Mouse (Mus musculus) fibroblast of lung, adult 2 months (primary cell): ENCODE data around the gene Abhd15.

Experiments used
- DNase-seq: peaks from one replicate; pipeline ENCODE4 v3.0.0-alpha.2; 2011; ENCODE audit warnings: low read depth

Abhd15 gene

GRCm38 (mm10) chr11:77514832-77515636, at the start of gene Abhd15:
Gene Abhd15 (plus strand): TSS chr11:77515121.
- DNase-seq = no peak

- no peak for DNase-seq
These were observed 48.4 kb upstream of the Abhd15 start for GRCm38 (mm10) chr11:77466544-77466943.

DNA sequence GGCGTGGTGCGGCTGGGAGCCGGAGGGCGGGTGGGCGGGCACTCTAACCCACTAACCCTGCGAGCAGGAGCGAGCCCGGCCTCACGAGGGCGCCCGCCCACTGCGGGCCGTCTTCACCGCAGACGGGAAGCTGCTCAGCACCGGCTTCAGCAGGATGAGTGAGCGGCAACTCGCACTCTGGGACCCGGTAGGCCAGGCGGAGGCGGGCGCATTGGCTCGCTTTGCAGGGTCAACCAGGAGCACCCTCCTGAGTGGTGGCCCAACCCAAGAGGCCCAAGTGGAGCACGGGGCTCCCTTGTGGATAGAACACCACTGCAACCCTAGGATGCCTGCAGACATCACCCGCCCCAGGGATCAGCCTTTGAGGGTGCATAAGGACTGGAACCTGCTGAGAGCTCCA, 47.8 kb upstream of the Abhd15 start:
- DNase-seq = no peak

- DNase-seq = no peak
These were observed 47.1 kb upstream of the Abhd15 start for GRCm38 (mm10) chr11:77467784-77468183.

- no peak for DNase-seq
These were observed 46.5 kb upstream of the Abhd15 start for GRCm38 (mm10) chr11:77468397-77468796.

DNA sequence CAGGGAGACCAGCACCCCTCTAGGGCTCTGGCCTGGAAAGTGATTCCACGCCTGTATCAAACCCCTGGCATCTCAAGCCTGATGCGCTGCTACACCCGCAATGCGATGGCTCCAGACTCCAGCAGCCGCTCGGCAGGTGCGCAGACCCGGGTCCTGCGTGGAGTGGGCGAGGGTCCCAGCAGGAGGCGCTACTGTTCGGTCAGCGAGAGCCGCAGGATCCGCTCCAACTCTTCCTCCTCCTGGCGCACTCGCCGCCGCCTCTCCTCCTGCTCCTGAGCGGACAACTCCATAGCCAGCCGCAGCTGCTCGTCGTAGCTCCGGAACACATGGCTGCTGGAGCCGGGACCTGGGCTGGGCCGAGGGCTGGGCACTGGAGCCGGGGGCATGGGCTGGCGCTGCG, 43.5 kb upstream of the Abhd15 start:
- DNase-seq = no peak

DNA sequence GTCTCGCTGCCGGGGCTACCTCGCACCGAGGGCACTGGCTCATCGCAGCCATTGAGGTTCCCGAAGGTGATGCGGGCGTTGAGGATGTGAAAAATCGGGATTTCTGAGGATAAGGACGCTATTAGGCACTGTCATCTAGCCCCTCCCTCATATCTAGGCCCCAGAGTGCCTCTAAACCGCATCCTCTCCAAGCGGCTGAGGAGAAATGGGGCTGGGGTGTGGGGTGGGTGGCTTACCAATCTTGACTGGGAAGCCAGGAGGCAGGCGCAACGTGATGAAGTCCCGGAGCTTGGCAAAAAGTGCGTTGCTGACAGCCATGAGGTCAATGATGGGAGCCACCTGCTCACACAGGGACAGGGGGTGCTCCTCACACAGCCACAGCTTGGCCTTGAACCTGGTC, 42.1 kb upstream of the Abhd15 start:
- DNase-seq = no peak

DNA sequence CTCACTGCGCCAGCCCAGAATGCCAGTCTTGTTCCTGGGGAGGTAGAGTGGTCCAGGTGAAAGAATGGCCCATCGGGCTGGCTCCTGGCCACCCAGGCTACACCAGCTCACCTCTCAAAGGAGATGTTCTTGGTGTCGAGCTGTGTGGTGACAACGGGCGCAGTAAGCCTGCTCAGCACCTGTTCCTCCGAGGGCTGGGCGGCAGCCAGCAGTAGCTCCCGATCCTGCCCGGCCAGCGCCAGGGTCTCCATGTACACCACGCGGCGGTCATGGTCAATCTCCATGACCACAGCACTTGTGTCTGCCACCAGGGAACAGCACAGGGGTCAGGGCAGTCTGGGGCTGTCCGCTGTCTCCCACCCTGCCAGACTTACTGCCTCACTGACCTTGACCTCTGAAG, 38.7 kb upstream of the Abhd15 start:
- DNase-seq = no peak

DNA sequence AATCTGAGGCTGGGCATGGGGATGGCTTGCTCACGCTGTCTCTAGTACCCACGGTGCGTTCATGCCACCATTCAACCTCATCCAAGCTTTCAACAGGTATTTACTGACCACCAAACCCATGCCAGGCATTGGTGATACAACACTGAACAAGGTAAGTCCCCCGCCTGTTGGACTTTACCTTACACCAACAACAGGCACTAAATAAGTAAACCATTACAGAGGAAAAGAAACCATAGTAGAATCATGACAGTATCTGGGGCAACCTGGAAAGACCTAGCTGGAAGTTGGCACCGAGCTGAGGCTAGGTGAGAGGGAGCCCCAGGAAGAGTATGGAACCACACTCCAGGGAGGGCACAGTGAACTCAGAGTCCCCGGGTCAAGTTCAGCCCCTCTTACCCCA, 38.0 kb upstream of the Abhd15 start:
- DNase-seq = no peak

- no peak for DNase-seq
These were observed 31.9 kb upstream of the Abhd15 start for GRCm38 (mm10) chr11:77483043-77483442.

DNA sequence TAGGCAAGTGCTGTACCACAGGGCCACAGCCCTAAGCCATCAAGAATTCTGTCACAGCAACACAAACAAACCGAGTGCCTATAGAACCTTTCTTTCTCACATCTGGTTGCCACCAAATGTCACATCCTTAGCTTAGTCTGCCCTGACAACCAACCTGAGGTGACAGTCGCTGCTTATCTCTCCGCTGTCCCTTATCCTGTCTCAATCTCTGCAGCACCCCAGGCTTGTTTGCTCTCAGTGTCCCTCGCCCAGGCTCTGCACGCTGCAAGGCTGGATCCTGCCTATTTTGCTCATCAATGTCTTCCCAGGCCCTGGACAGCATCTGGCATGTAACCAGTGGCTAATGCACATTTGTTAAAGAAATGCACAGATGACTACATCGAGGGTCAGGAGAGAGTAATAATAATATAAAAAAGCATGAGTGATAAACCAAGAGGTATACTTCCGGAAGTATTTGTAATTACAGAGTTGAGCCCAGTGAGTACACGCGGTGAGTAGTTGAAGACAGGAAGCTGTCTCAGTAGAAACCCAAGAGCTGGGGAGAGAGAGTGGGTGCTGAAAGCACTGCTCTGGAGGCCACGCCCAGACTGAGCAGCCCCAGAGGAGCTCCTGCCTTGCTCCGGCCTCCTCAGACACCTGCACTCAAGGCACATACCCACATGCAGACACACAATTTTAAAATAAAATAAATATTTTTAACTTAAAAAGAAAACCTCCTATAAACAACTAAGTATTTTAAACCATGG, 31.2 kb upstream of the Abhd15 start:
- DNase-seq = no peak

GRCm38 (mm10) chr11:77485229-77485628, 29.7 kb upstream of the Abhd15 start:
- no peak for DNase-seq

GRCm38 (mm10) chr11:77486798-77487197, 28.1 kb upstream of the Abhd15 start:
- no peak for DNase-seq

DNA sequence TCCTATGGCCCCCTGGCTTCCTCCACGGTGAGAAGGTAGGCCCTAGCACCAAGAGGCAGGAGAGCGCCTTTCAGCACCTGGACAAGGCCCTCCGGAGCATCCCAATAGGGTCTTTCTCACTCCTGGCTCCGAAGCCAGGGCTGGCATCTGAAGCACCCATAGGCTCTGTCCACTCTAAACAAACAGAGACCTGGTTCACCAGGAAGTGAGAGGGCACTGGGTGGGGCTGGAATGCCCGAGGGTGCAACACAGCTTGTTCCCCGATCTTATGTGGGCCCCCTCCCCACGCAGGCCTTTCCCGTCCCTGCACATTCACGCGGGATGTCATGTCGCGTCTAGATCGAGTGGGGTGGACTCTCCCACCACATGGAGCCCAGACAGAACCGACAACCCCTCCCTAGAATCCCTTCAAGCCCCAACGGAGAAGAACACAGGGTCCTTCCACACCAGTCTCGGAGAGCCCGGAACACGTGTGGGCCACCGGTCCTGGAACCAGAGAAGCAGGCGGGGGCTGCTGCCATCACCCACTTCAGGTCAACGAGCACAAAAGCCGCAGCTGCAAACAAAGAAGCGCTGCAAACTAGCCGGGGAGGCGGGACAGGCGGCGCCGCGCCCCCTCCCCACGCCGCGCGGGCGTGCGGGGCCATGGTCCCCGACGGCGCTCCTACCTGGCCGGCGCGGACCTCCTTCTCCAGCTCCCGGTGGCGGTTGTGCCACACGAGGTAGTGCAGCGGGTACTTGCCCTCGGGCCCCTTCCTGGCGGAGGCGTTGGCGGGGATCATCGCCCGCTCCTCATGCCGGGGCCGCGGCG, 25.9 kb upstream of the Abhd15 start:
- no peak for DNase-seq

DNA sequence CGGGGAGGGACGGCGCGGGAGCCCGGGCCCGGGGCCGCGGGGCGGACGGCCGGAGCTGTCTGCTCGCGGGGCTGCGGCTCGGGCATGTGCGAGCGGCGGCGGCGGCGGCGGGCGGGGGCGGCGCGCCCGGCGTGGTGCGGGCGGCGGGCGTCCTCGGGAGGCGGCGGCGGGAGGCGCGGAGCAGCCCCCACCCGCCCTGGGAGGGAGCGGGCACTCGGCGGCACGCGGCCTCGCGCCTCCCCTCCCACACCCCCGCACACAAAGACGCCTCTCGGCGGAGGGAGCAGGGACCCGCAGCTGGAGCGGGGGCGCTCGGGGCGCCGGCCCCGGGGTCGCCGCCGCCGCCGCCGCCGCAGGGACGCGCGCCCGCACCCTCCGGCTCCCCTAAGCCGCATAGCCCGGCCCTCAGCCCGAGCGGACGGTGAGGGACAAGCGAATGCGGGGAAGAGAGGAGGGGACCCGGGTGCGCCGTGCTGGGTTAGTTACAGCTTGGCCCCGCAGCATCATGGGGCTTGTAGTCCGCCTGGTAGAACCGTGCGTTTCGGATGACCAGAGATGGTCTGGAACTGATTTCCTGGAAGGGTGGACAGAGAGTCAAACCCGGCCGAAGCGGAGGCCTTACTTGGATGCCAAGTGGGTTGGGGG, 25.2 kb upstream of the Abhd15 start, which contains the start of gene Ankrd13b:
Gene Ankrd13b (minus strand): TSS at position 88 of the 645 bp plus-strand sequence.
- DNase-seq = no peak

DNA sequence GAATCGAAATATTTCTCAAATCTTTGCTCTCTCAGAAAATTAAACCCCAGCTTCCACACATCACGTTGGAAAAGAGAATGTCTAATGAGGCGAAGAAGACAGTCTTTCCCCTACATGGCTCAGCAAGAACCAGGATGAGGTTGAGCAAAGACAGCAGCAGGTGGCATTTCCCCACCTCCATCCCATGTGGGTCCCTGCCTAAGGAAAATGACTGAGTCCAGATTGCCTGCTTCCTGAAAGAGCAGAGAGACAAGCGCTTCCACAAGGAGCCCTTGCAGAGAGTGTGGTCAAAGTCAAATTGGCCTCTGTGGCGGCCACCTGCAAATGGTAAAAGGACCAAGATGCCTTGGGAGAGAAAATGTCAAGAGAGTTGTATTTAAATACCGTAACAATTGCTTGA, 24.5 kb upstream of the Abhd15 start:
- no peak for DNase-seq

- peak; percentile 76 for DNase-seq
These were observed 23.8 kb upstream of the Abhd15 start for GRCm38 (mm10) chr11:77491123-77491501.

GRCm38 (mm10) chr11:77491502-77492291, 23.2 kb upstream of the Abhd15 start:
- DNase-seq = peak; percentile 82

DNA sequence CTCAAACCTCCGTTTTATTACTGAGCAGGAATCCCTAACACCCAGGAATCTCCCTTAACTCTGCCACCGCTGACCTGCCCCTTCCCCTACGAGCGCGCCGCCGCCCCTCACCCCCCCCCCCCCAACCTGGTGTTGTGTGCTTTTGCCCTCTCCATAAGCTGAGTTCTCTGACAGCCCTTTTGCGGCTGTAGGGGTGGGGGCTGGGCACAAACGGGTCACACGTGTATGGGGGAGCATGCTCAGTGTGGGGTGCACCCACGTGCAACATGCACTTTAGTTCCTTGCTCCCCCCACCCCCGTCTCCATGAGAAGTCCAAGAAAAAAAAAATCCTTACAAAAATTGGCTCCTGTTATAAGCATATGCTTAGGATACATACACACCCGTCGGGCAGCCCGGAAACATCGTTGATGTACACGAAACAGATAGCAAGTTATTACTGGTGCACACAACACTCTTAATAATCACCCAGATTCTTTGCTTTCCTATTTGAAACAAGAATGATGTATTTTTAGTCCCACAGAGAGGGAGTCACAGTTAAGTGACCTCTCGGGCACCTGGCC, 22.5 kb upstream of the Abhd15 start:
- DNase-seq = no peak

DNA sequence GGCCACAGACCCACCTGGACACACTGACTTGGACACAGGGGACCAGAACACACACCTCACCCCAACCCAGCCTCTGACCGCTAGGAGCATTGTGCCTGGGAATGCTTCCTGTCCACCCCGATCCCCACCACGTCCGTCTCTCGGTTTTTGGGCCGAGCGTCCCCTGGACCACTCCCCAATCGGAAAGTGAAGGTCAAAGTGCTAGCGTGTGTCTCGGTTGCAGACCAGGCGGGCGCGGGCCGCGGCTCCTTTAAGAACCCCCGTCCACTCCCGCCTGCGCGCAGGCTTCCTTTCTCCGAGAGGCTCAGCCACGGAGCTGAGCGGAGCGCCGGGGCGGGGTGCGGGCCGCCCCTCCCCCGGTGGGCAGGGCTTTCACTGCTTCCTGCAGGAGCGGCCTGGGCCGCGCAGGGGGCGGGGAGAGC, 22.0 kb upstream of the Abhd15 start:
- peak; percentile 75 for DNase-seq
